Mouse (Mus musculus) naive thymus-derived CD4-positive, alpha-beta T cell, adult 2 months (primary cell): ENCODE measurements at regions not wholly inside any gene's neighbourhood (a gene's known extent, or its start where the extent isn't known, plus 50 kb on each side); places are given as distances from the start of the nearest gene placed in this dataset.
A peak's percentile ranks its signal among the peaks of the same experiment; 100 is the strongest.
"Not testable (repeated sequence)": the region's sequence is repeated elsewhere in the genome, so short reads cannot be mapped to it uniquely, and the experiment has no call there.

Experiments
- DNase-seq: peaks from one replicate; pipeline ENCODE4 v3.0.0-alpha.2; 2011; ENCODE audit warnings: low read depth

DNA sequence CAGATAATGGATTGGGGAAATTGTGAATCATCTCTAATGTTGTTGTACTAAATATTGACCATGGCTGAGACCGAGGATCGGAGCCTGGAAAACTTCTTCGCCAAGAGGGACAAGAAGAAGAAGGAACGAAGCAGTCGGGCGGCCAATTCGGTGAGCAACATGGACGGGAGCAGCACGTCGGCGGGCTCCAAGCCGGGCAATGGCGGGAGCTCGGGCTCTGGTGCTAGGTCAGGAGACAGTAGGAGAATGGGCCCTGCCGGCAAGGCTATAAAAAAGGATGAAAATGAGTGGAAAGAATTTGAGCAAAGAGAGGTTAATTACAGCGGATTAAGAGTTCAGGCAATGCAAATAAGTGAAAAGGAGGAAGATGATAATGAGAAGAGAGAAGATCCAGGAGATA, 55.0 kb upstream of the Zfp990 start:
- not testable (repeated sequence) for DNase-seq

DNA sequence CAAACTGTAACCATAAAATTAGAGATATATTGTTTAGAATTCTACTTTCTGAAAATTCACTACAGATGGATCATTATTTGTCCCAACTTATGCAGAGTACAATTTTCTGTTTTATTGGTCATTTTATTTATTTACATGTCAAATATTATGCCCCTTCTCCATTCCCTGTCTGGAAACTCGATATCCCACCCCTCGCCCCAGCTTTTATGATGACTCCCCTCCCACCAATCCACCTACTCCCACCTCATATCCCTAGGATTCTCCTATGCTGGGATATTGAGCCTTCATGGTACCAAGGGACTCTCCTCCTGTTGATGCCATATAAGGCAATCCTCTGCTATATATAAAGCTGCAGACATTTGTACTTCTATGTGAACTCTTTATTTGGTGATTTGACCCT, 62.0 kb upstream of the Zfp990 start:
- DNase-seq, result no peak

DNA sequence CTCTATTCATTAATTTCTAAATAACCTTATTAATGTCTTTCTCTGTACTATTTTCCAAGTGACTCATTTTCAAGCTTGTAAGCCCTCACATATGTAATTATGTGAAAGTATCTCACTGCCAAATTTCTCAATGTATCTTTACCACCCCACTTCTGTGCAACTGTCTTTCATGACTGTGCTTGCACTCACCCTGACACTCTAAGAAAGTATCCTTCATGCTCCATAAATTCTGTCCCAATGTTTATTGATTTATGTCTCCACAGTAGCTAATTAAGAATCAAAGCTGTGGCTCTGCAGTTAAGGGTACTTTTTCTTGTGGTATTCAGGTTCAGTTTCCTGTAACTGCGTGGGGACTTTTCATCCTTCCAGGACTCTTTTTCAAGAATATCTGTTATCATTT, 73.8 kb upstream of the Zfp990 start:
- DNase-seq, result not testable (repeated sequence)

DNA sequence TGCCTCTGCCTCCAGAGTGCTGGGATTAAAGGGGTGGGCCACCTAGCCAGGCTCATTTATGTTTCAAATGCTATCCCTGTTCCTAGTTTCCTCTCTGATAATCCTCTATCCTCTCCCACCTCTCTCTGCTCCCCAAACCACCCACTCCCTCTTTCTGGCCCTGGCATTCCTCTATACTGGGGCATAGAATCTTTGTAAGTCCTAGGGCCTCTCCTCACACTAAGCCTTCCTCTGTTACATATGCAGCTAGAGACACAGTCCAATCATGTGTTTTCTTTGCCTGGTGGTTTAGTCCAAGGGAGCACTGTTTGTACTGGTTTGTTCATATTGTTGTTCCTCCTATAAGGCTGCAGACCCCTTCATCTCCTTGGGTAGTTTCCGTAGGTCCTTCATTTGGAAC, 76.0 kb upstream of the Zfp990 start:
- no peak for DNase-seq

DNA sequence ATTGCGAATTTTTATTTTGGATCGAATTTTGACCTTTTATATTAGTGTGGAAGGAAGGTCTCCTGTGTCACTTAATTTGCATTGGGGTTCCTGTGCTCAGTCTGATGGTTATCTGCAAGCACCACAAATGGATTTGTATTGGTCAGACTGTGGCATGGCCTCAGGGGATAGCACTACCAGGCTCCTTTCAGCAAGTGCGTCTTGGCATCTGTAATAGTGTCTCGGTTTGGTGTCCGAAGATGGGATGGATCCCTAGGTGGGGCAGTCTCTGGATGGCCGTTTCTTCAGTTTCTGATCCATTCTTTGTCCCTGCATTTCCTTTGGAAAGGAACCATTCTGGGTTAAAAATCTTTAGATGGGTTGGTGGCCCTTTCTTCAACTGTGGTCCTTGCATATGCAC, 76.5 kb upstream of the Zfp990 start:
- no peak for DNase-seq

DNA sequence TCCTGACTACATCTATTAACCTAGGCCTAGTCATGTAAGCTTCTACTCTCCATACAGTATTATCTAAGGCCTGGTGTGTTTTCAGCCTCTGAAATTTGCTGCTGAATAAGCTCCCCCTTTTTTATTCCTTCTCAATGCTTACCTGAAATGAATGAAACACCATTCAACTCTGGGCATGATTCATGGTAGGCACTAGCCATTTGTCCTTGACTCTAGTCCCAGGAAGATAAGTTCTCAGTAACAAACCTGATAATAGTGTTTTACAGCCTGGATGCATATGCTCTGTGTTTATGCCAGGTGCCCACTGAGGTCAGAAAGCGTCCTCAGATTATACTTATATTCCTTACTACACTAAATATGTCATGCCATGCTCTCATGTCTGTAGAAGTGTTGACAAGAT, 77.3 kb upstream of the Zfp990 start:
- not testable (repeated sequence) for DNase-seq

DNA sequence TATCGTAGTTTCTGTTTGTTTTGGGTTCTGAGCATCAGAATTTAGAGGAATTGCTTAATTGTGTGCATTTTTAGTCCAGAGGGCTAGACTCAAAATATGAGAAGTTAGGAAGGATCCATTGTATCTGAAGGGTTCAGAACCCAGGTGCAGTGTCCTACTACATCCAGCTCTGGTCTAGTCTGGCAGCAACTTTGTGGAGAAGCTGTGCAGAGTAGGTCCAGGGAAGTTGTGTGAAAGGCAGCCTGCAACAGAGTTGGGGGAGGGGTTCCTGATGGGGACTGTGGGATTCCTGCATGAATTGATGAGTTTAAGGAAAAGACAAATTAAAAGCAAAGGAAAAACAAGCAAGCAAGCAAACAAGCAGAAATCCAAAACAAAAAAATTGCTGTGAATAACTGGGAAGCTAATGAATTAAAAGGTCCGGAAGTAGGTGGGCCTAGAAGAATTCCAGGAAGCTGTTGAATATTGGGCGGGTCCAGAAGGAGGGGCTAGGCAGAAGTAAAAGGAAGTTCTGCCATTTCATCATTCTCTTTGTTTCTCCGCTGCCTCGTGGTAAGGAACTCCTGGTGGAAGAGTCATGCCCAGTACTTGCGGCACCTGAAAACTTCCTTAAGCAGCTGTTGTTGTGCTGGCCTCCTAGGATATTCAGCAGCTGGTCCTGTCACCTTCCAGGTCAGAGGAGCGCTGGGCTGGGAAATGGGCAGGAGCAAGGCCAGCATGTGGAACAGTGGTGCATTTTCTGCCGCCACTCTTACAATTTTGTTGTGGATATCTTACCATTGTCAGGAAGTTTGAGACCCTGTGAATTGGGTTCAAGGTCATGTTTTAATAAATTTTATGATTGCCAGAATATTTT, 78.4 kb upstream of the Zfp990 start:
- DNase-seq, result peak; percentile 20

DNA sequence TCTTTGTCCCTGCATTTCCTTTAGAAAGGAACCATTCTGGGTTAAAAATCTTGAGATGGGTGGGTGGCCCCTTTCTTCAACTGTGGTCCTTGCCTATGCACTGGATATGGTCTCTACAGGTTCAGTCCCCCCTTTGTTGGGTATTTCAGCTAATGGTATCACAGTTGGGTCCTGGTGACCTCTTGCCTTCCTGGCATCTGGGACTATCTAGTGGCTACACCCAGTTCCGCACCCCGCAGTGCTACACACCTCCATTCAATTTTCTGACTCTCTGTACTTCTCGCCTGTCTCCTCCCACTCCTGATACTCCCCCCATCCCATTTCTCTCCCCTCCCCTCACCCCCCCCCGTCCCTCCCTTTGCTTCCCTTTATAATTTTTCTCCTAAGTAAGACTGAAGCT, 92.7 kb upstream of the Zfp990 start:
- not testable (repeated sequence) for DNase-seq

DNA sequence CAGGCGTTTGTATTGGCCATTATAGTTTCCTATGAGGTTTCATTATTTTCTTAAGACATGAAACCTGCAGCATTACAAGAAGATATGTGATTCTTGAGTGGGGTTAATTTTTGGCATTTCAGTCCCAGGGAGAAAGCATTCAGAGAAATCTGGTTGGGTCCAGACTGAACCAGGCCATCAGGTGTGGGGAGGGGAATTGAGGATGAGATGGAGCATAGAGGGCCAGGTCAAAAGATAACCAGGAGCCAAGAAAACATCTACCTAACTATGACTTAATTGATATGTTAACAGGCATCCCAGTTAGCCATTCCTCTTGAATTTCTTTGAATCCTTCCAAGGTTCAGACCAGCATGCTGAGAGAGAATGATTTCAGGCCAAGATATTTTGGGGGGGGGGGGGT, 96.2 kb upstream of the Tnfrsf8 start:
- DNase-seq, result no peak

DNA sequence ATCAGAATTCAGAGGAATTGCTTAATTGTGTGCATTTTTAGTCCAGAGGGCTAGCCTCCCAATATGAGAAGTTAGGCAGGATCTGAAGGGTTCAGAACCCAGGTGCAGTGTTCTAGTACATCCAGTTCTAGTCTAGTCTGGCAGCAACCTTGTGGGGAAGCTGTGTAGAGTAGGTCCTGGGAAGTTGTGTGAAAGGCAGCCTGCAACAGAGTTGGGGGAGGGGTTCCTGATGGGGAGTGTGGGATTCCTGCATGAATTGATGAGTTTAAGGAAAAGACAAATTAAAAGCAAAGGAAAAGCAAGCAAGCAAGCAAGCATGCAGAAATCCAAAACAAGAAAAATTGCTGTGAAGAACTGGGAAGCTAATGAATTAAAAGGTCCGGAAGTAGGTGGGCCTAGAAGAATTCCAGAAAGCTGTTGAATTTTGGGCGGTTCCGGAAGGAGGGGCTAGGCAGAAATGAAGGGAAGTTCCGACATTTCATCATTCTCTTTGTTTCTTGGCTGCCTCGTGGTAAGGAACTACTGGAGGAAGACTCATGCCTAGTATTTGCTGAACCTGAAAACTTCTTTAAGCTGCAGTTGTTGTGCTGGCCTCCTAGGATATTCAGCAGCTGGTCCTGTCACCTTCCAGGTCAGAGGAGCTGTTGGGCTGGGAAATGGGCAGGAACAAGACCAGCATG, 95.0 kb upstream of the Tnfrsf8 start:
- no peak for DNase-seq

DNA sequence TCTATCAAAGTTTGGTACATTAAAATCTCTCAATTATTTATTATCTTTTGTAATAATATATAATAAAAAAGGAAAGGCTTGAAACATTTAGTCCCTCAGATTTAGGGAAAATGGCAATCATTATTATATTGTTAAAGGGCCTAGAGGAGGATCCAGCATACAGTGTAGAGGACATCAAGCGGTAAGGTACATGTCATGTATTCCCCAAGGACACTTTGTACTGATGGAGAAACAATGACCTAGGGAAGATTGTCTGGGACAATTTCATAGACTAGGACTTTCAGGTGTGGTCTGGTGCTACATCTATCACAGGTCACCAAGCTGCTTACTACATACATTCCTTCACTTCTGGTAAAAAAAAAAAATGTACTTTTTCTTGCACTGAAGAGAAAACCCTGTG, 91.1 kb upstream of the Tnfrsf8 start:
- not testable (repeated sequence) for DNase-seq

DNA sequence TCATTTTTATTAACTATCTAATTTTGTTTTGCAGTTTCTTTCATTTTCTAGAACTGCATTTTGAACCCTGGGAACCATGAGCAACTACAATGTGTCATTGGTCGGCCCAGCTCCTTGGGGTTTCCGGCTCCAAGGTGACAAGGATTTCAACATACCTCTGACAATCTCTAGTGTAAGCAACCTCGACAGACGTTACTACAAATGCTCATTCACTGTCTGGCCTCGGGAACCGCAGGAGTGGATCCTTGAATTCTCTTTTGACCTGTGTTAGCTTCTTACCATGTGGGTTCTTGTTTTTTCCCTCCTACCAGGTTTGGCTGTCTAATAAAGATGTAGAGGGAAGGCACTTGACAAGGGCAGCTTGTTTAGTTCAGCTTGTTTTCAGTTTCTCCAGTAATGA, 89.3 kb upstream of the Tnfrsf8 start:
- not testable (repeated sequence) for DNase-seq

DNA sequence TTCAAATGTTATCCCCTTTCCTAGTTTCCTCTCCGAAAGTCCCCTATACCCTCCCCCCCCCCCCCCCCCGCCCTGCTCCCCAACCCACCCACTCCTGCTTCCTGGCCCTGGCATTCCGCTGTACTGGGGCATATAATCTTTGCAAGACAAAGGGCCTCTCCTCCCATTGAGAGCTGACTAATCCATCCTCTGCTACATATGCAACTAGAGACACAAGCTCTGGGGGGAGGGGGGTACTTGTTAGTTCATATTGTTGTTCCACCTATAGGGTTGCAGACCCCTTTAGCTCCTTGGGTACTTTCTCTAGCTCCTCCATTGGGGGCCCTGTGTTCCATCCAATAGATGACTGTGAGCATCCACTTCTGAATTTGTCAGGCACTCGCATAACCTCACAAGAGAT, 63.9 kb upstream of the Tnfrsf8 start:
- not testable (repeated sequence) for DNase-seq

DNA sequence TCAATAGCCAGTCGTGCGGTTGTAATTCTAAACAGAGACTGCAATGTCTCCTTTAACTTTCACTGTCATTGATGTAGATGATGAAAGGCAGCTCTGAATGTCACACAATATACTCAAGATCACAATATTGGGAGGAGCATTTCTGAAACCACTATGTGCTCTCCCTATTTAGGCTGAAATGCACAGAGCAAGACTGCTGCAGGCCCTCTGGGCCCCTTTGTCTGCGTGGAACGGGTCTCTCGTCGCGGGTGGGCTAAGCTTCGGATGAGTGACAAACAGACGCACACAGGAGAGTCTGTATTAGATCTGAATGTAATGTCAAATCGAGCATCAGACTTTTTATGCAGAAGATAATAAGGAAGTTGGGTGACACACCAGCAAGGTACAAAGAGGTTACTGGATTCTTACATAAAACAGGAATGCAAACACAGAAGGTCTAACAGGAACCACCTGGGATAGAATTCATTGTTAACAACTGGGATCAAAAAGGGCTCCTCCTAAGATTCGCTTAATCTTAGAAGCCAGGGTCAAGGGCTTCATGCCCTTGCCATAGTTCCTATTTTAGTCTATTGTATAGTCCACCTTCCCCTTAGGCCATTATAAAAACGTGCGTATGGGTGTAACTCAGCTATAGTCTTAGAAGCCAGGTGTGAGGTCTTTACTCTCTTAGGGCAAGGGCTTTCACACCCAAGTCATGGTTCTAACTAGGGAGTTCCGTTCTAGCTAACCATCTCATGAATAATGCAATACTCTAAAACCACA, 62.5 kb upstream of the Tnfrsf8 start:
- not testable (repeated sequence) for DNase-seq

DNA sequence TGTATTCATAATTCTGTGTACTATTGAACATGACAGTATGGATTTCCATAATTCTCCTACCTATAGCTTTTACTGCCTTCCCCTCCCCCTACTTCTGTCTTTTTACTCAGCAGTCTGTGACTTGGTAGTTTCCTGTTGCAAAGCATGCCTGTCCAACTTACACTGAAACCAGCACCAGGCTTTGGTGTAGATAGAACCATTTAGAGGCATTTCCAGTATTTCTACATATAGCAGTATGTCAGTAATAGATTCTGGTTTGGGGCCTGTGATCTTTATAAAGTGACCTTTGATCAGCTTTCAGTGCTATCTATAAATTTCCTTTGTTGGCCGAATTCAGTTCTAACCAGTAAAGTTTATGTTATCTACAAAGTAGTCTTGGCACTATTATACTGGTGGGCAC, 54.8 kb upstream of the Tnfrsf8 start:
- no peak for DNase-seq

DNA sequence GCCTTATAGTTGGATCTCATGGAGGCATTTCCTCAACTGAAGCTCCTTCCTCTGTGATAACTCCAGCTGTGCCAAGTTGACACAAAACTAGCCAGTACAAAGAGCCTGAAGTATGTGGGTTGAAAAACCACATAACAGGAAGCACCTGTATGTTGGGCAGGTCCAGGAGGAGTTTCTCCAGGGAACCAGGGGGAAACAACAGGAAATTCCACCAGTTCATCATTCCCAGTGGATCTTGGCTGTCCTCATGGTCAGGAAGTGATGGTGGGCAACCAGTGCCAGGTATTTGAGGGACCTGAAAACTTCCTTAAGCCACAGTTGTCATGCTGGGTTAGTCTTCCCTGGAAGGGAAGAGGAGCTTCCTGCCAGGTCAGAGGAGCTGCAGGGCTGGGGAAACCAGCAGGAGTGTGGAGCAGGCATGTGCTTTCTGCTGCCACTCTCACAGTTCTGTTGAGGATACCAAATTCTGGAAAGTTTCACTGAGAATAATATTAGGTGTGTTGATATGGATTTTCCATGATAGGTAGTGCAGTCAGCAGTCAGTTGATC, 52.4 kb upstream of the Tnfrsf8 start:
- DNase-seq, result no peak

DNA sequence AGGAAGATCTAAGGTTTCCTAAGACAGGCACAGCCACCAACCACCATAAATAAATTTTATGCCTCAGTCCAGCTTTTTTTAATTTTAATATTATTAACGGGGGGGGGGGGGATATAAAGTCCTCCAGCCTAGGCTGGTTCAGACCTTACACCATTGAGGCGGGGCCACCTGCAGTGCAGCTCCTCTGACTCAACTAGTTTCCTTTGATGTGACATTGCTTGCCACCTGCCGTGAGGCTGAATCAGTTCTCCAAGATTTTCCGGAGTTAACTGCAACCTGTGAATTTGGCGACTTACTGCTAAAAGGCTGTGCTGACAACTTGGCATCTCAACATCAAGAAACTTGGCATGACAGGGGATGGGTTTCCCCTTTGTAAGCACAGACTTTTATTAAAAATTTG, 51.3 kb upstream of the Tnfrsf8 start:
- DNase-seq, result no peak

DNA sequence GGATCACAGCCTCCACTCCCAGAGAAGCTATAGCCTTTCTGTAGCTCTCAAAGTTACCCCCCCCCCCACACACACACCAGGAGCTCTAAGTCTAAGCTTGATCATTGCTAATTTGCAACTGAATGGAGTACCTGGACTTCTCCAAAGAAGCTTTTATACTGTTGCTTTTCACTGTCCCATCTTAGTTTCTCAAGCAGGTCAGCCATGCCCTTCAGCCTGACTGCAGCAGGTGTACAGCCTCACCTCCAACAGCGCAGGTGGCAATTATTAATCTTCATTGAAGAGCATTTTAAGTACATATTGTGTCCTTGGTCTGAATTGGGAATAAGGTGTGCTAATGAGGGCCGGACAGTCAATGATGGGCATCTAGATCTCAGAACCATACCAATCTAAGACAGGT, 50.8 kb upstream of the Tnfrsf8 start:
- DNase-seq, result not testable (repeated sequence)
